Mouse (Mus musculus) cerebellum, postnatal 10 days (tissue): ENCODE measurements around the gene Kyat3.

Experiments used
- DNase-seq, 2 experiments: peaks; one replicate each; pipeline ENCODE4 v3.0.0; 2021; ENCODE audit warnings: mixed read lengths in 2 of 2

The Kyat3 gene

GRCm38 (mm10) chr3:142700442-142701322, at the start of gene Kyat3:
Gene Kyat3, plus strand, starts transcription at chr3:142701051.
- DNase-seq, result peak; percentile 91 to 93

DNA sequence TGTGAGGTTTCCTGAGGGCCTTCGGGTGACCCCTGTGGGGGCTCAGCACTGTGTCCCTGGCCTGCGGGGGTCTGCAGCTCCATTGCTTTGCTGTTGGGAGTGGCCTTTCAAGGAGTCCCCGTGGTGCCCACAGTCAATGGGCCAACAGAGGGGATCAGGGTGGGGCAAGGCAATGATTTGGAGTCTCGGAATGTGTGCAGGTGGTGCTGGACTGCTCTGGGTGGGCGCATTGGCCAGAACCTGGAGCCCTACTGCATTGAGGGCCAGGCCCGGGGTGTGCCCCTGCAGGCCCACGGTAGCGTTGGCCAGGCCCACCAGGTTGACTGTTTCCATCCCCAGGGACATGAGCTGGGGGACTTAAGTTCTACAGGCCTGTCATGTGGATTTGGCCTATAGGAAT, 36.1 kb upstream of the Kyat3 start:
- no peak for DNase-seq

GRCm38 (mm10) chr3:142674607-142675006, 26.2 kb upstream of the Kyat3 start:
- DNase-seq, result peak in 1 of 2 experiments; percentile 28

DNA sequence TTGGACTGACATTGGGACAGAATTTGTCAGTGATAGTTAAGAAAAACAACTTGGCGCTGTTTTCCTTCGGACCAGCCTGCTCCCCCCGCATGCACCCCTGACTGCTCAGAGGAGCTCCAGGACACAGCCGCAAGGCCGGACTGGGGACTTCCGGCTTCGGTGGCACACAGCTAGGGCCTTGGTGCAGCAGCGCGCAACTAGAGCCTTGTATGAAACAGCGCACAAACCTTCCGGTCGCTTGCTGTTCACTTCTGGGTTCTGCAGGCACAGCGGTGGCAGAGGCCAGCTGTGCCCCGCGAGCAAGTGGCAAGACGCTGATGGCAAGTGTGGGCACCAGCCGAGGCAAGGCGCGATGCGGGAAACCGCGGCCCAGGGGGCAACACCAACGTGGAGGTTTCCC, 12.9 kb upstream of the Kyat3 start:
- DNase-seq, result no peak

- no peak for DNase-seq
Measured at GRCm38 (mm10) chr3:142688353-142688752, 12.5 kb upstream of the Kyat3 start.

GRCm38 (mm10) chr3:142696517-142696916, 4.3 kb upstream of the Kyat3 start:
- DNase-seq, result no peak

DNA sequence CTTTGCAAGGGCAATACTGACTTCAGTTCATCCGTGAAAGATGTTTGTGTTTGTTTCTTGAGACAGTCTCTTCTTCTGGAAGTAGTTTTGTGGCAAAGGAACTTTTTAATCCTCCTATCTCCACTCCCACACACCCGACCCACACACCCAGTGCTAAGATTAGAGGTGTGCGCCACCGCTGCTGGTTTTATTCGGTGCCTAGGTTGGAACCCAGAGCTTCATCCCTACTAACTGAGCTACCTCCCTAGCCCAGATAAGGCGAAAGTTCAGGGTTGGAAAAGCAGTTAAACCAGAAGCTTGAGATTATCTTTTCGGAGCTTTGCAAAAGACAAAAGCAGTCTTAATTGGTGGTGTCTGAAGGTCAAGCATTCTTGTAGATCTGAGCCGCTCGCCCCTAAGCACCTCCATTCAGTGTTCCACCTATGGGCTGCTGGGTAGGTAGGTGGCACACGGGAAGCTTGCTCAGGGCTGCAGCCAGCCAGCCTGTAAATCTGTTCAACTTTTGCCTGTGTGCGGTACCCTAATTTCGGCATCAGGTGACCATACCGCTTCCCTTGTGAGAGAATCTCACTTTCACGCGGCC, 647 bp downstream of the Kyat3 start:
- no peak for DNase-seq

- DNase-seq, result no peak
Measured at GRCm38 (mm10) chr3:142706581-142707444, 6.0 kb downstream of the Kyat3 start.

- DNase-seq, result peak in 1 of 2 experiments; percentile 13
Measured at GRCm38 (mm10) chr3:142708181-142708848, 7.5 kb downstream of the Kyat3 start.

DNA sequence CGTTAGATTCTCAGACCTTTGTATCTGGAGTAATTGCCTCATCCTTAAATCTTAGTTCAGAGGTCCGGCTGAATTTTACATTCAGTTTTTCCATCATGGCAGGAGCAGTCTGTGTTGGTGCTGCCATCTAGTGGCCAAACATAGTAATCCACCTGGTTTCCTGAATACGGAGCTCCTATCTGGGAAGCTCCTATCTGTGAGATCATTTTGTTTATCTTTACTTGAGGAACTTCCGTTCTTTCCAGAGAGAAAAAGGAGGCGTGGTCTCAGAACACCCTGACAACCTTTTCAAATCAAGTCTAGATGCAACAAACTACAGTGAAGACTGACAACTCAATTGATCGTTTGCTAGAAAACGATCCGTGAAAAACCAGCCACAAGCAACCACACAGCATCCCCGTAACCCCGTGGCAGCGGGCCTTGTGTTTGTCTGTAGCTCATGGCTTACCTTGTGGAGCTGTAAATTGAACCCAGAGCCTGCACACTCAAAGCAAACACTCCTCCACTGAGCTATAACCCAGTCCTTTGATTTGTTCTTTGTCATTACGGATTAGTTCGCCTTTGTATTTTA, 8.1 kb downstream of the Kyat3 start:
- peak; percentile 85 to 89 for DNase-seq

- DNase-seq, result peak; percentile 59 to 66
Measured at GRCm38 (mm10) chr3:142710360-142711007, 9.6 kb downstream of the Kyat3 start.

- no peak for DNase-seq
Measured at GRCm38 (mm10) chr3:142711372-142711771, 10.5 kb downstream of the Kyat3 start.

- peak; percentile 20 to 26 for DNase-seq
Measured at GRCm38 (mm10) chr3:142712401-142713040, 11.7 kb downstream of the Kyat3 start.

GRCm38 (mm10) chr3:142725481-142725880, 24.6 kb downstream of the Kyat3 start:
- no peak for DNase-seq

- no peak for DNase-seq
Measured at GRCm38 (mm10) chr3:142725969-142726672, 25.3 kb downstream of the Kyat3 start.

DNA sequence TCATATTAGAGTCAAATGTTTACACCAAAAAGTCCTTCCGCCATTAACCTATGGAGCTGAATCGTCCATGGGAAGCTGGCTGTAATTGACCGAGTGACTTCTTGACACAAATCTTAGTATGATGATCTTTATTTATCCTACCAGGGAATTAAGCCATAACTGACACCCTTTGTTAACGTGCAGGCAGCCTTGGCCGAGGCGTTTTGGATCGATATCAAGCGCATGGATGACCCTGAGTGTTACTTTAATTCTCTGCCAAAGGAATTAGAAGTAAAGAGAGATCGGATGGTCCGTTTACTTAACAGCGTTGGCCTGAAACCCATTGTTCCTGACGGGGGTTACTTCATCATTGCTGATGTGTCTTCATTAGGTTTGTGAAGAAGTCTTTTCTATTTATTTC, 33.4 kb downstream of the Kyat3 start:
- no peak for DNase-seq

GRCm38 (mm10) chr3:142740896-142741295, 40.0 kb downstream of the Kyat3 start:
- no peak for DNase-seq

- DNase-seq, result peak; percentile 53 to 59
Measured at GRCm38 (mm10) chr3:142743973-142744898, 43.4 kb downstream of the Kyat3 start.

GRCm38 (mm10) chr3:142745076-142745475, 44.2 kb downstream of the Kyat3 start:
- no peak for DNase-seq
